Mouse (Mus musculus): ENCODE measurements at regions not wholly inside any gene's neighbourhood (a gene's known extent, or its start where the extent isn't known, plus 50 kb on each side); places are given as distances from the start of the nearest gene placed in this dataset.

DNA sequence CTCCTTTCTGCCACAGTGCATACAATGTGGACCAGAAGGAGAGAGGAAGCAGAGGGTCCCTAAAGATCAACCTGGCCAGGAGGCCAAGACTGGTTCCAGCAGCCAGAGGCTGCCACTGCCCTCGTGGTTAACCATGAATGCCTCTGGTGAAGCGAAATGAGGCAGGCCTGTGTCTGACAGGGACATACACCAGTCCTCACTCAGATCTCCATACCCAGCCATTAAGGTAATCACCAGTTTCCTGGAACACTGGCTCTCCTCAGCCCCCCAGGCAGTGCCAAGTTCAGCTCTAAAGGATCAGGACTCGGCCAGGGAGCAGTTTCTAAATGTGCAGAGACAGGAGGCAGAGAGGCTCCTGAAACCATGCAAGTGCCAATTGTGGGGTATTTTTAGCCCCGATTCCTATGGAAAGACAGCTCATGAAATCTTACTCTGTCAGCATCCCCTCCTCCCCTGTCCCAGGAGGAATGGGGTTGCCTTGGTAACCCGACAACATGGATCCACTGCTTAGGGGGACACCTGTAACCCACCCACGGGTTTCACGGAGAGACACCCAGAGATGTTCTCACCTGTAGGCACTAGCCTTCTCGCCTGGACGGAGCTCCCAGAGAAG, 103.6 kb downstream of the Ier5 start:
- DNase-seq = no peak

DNA sequence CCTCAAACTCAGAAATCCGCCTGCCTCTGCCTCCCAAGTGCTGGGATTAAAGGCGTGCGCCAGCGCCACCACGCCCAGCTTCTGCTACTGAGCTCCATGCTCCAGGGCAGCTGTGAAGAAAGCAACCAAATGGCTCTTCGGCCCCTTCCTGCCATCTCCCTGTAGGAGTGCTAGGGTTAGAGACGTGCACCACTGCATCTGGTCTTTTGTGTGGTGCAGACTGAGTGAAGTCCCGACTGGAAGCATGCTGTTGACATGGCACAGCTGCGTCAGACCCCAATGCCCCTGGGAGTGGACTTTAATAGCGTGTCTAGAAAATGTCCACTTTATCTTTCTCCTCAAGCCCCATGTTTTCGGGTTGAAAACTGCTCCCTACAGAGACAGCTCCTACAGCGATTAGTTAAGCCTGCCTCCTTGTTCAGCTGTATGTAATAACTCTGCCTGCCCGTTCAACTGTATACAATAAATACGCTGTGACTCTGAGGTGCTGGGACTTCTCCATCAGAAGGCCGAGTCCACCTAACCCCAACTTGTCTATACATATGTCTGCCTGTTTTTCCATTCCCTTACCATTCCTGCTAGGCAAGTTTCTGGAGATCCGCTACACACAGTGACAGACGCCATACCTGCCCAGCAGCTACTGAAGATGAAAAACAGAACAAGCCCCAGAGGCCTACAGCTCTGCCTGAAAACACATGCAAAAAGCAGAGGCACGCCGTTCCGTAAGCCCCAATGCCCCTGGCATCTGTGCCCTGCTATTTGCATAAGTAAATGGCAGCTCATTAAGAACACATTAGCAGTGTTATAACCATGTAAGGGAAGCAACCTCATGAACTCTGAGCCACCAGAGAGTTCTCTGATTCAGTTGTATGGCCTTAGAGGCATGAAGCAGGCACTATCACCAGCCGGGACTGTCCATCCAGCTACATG, 105.2 kb downstream of the Ier5 start:
- no peak for DNase-seq

DNA sequence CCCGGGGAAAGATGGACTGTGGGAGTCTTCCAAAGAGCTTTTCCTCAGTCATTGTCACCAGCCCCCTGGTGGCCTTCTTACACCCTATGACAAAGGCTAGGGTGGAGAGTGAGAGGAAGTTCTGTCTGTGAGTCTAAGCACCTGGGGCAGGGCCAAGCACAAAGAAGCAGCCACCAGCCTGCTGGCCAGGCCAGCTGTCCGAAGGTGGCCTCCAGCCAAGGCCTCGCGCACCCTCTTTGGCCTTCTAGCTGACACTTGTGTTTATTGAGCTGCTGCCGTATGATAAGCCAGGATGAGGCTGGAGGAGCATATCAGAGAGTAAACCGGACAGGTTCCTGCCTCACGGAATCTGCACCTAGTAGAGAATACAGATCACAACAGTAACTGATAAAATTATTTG, 99.0 kb upstream of the Cacna1e start:
- DNase-seq = peak; percentile 71

DNA sequence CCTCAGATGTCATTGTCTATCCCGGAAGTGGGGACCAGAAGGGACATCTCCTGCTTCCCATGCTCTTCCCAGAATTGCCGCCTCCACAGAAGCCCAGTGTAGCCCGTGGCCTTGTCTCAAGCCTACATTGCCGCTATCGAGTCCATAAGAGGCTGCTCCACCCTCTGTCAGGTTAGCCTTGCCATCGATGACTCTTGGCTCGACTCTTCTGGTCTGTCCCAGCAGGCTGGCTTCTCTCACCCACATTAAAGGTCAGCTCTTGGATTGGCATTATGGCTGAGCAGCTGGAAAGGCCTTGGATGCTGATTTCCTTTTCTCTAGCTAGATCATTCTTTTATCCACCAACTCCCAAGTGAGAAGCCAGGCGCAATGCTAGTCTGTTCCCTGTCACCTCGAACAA, 98.5 kb upstream of the Cacna1e start:
- peak; percentile 8 for DNase-seq

DNA sequence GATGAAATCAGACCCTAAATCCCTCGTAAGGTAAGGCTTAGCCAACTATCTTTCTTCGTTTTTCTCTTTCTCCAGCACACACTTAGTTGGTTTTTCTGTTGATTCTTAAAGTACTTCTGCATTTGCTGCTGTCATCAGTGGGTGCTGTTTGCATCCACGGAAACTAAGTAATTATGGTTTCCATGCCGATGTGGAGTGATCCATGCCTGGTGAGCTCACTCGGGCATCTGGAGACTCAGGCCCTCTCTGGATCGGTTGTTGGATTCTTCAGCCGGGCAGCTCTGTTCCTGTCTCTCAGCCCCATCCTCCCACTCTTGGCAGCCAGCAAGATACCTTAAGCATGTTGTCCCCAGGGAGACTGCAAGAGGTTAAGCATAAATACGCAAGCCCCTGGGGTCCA, 97.4 kb upstream of the Cacna1e start:
- DNase-seq = no peak

DNA sequence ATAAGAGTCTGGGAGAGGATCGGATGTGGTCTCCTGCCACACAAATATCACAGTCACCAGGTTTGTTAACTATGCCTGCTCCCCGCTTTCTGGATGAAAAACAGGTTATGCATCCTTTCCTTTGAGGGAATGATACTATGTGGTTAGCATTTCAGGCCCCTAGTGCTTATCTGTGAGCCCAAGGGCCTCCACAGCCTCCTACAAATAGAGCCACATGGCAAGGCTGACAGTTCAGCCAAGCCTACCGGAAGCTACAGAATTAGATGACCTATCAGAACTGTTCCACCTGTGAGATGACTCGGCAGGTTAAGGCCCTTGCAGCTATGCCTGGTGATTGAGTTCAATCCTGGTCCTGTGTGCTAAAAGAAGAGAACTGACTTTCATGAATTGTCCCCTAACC, 91.4 kb upstream of the Cacna1e start:
- DNase-seq = no peak

DNA sequence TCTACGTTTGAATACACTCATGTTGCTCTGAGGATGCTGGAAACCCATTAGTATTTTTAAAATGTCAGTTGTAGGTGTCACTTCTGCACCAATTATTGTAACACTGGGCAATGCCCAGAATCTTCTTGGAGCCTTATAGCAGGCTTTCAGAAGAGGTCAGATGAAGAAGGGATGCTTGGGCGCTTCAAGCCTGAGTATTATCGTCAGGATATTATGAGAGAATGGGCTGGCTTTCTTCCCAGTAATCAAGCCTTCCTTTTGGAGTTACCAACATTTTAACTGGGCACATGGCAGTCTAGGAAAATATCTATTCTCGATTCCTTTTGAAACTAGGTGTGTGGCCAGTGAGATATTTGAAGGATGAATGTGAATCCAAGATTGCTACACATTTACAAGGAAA, 77.0 kb upstream of the Cacna1e start:
- DNase-seq = no peak

DNA sequence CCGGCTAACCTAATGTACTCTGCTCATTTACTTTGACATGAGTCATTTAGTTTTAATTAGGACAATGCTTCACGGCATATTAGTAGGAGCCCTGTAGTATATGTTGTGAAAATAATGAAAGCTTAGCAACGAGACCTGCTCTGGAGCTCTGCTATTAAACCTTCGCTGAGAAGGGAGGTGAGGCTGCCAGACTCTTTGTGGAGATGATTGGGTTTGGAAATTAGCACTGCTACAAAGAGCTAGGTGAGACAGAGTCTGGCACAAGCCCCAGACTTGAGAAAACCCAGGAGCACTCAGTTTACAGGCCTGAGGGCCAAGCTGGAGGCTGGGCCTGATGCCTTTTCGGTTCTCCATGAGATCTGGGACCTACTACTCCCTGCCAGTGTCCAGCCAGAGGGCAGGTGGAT, 72.3 kb upstream of the Cacna1e start:
- no peak for DNase-seq

DNA sequence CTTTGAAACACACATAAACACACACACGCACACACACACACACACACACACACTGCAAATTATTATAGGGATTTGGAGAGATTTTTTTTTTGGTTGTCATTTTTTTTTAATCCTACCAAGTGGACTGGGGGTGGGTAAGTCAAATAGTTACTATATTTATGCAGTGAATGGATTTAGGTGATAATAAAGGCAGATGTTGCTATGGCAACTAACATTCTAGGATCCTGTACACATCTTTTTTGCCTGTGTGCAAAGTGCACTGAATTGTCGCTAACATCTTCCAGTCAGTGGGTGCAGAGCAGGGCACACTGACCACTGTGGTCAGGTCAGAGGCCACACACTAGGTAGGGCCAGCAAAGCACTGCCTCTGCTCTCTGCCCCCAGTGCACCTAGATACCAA, 68.4 kb upstream of the Cacna1e start:
- DNase-seq = no peak

Measured in heart, postnatal 4 days (tissue).